Mouse (Mus musculus) MEL (cell line): ENCODE data around the gene Bcar1. TPM values are rescaled to one million over a fixed set of nuclear protein-coding genes. Genes with fewer than 3 reads are reported as not detected.
A peak's percentile ranks its signal among the peaks of the same experiment; 100 is the strongest.

Experiments
- DNase-seq: peaks from one replicate; pipeline ENCODE4 v3.0.0; 2011; ENCODE audit warnings: low read depth, low spot score
- H3K27ac ChIP-seq: 2 replicates; pipeline ENCODE4 v1.5.1; 2012; ENCODE audit warnings: low read depth, mild to moderate bottlenecking, control low read depth, low read length, moderate library complexity; ENCODE audit not compliant: control insufficient read depth
- H3K27me3 ChIP-seq, 2 experiments: fragments of 150-350 bp in 1 of 2; sonication (generic) in 1 of 2; 2 replicates each; pipeline ENCODE4 v1.6.1; 2012; ENCODE audit warnings: low read length in 2 of 2, mild to moderate bottlenecking in 2 of 2, improper control_type of control experiment in 1 of 2, moderate library complexity in 1 of 2; ENCODE audit not compliant: insufficient read depth in 2 of 2, control insufficient read depth in 1 of 2
- H3K36me3 ChIP-seq, 2 experiments: 2 replicates each; pipeline ENCODE4 v1.6.1; 2012 to 2014; ENCODE audit warnings: low read length in 2 of 2, improper control_type of control experiment in 1 of 2, inconsistent platforms in 1 of 2, mild to moderate bottlenecking in 1 of 2; ENCODE audit not compliant: insufficient read depth in 2 of 2, control insufficient read depth in 1 of 2
- H3K4me1 ChIP-seq, 2 experiments: fragments of 150-350 bp in 1 of 2; sonication (generic) in 1 of 2; 2 replicates each; pipeline ENCODE4 v1.6.1; 2012; ENCODE audit warnings: low read length in 2 of 2, improper control_type of control experiment in 1 of 2, mild to moderate bottlenecking in 1 of 2; ENCODE audit not compliant: insufficient read depth in 2 of 2, control insufficient read depth in 1 of 2
- H3K4me3 ChIP-seq, 2 experiments: fragments of 150-350 bp in 1 of 2; sonication (generic) in 1 of 2; 2 replicates each; pipeline ENCODE4 v1.5.1; 2012; ENCODE audit warnings: low read depth in 2 of 2, low read length in 2 of 2, mild to moderate bottlenecking in 2 of 2, moderate library complexity in 2 of 2, control low read depth in 1 of 2, improper control_type of control experiment in 1 of 2; ENCODE audit not compliant: control insufficient read depth in 1 of 2, insufficient read depth in 1 of 2
- H3K79me2 ChIP-seq: 2 replicates; pipeline ENCODE4 v1.6.1; 2012; ENCODE audit warnings: mild to moderate bottlenecking, low read length, moderate library complexity; ENCODE audit not compliant: control insufficient read depth, poor library complexity, insufficient read depth
- H3K9ac ChIP-seq: 2 replicates; pipeline ENCODE4 v1.6.1; 2012; ENCODE audit warnings: low read depth, mild to moderate bottlenecking, control low read depth, low read length, moderate library complexity; ENCODE audit not compliant: control insufficient read depth, poor library complexity, severe bottlenecking
- H3K9me3 ChIP-seq: fragments of 150-350 bp; sonication (generic); replicated peaks from 2 replicates; pipeline ENCODE4 v1.6.1; 2012; ENCODE audit warnings: mild to moderate bottlenecking, low read length, improper control_type of control experiment, moderate library complexity; ENCODE audit not compliant: insufficient read depth
- CHD2 ChIP-seq: IDR thresholded peaks from 2 replicates; pipeline ENCODE4 v1.6.1; 2011; ENCODE audit warnings: low read length, improper control_type of control experiment
- E2F4 ChIP-seq: IDR thresholded peaks from 2 replicates; pipeline ENCODE4 v1.6.1; 2011; ENCODE audit warnings: low read depth, low read length, improper control_type of control experiment, borderline replicate concordance
- ELF1 ChIP-seq: IDR thresholded peaks from 2 replicates; pipeline ENCODE4 v1.6.1; 2014; ENCODE audit warnings: low read depth, mild to moderate bottlenecking, inconsistent platforms, low read length, improper control_type of control experiment, moderate library complexity
- ETS1 ChIP-seq: IDR thresholded peaks from 2 replicates; pipeline ENCODE4 v1.6.1; 2012; ENCODE audit warnings: low read depth, mild to moderate bottlenecking, inconsistent platforms, low read length, improper control_type of control experiment, moderate library complexity
- GABPA ChIP-seq: IDR thresholded peaks from 2 replicates; pipeline ENCODE4 v1.6.1; 2012; ENCODE audit warnings: low read depth, mild to moderate bottlenecking, inconsistent platforms, low read length, improper control_type of control experiment, moderate library complexity
- GATA1 ChIP-seq: IDR thresholded peaks from 2 replicates; pipeline ENCODE4 v1.6.1; 2011; ENCODE audit warnings: low read depth, low read length, improper control_type of control experiment
- HCFC1 ChIP-seq: IDR thresholded peaks from 2 replicates; pipeline ENCODE4 v1.6.1; 2012; ENCODE audit warnings: low read depth, mild to moderate bottlenecking, inconsistent platforms, low read length, improper control_type of control experiment, moderate library complexity
- MAFK ChIP-seq: IDR thresholded peaks from 2 replicates; pipeline ENCODE4 v1.6.1; 2011; ENCODE audit warnings: low read depth, mild to moderate bottlenecking, low read length, improper control_type of control experiment, borderline replicate concordance
- MAX ChIP-seq: IDR thresholded peaks from 2 replicates; pipeline ENCODE4 v1.6.1; 2011; ENCODE audit warnings: low read length, improper control_type of control experiment
- MXI1 ChIP-seq: IDR thresholded peaks from 2 replicates; pipeline ENCODE4 v1.6.1; 2011; ENCODE audit warnings: mild to moderate bottlenecking, low read depth, low read length, improper control_type of control experiment
- NRF1 ChIP-seq: IDR thresholded peaks from 2 replicates; pipeline ENCODE4 v1.6.1; 2014; ENCODE audit warnings: low read depth, mild to moderate bottlenecking, inconsistent platforms, low read length, improper control_type of control experiment, moderate library complexity; ENCODE audit not compliant: poor library complexity, insufficient read depth, severe bottlenecking
- POLR2AphosphoS2 ChIP-seq: IDR thresholded peaks from 2 replicates; pipeline ENCODE4 v1.6.1; 2011; ENCODE audit warnings: low read length, improper control_type of control experiment
- POLR2AphosphoS5 ChIP-seq: IDR thresholded peaks from 2 replicates; pipeline ENCODE4 v1.6.1; 2012; ENCODE audit warnings: low read depth, borderline replicate concordance, mild to moderate bottlenecking, inconsistent platforms, low read length, moderate library complexity, mixed read lengths
- RCOR1 ChIP-seq: IDR thresholded peaks from 2 replicates; pipeline ENCODE4 v1.6.1; 2012; ENCODE audit warnings: low read depth, mild to moderate bottlenecking, inconsistent platforms, low read length, improper control_type of control experiment
- SIN3A ChIP-seq: IDR thresholded peaks from 2 replicates; pipeline ENCODE4 v1.6.1; 2012; ENCODE audit warnings: low read length, improper control_type of control experiment, inconsistent platforms
- SMC3 ChIP-seq: IDR thresholded peaks from 2 replicates; pipeline ENCODE4 v1.6.1; 2011; ENCODE audit warnings: low read depth, low read length, improper control_type of control experiment
- UBTF ChIP-seq: IDR thresholded peaks from 2 replicates; pipeline ENCODE4 v1.6.1; 2012; ENCODE audit warnings: low read depth, mild to moderate bottlenecking, inconsistent platforms, low read length, improper control_type of control experiment, moderate library complexity, borderline replicate concordance; ENCODE audit not compliant: insufficient read depth
- USF1 ChIP-seq: IDR thresholded peaks from 2 replicates; pipeline ENCODE4 v1.6.1; 2014; ENCODE audit warnings: low read depth, mild to moderate bottlenecking, inconsistent platforms, low read length, improper control_type of control experiment, moderate library complexity
- USF2 ChIP-seq, 2 experiments: IDR thresholded peaks; 2 replicates each; pipeline ENCODE4 v1.6.1; 2011 to 2012; ENCODE audit warnings: improper control_type of control experiment in 2 of 2, low read length in 2 of 2, borderline replicate concordance in 1 of 2, inconsistent platforms in 1 of 2, low read depth in 1 of 2, mild to moderate bottlenecking in 1 of 2; ENCODE audit not compliant: insufficient read depth in 1 of 2
- polyA plus RNA-seq, 2 experiments: library from polyadenylated mRNA; stranded (reverse) in 1 of 2; unstranded in 1 of 2; fragments of >175 nt in 1 of 2; fragments of >200 nt in 1 of 2; gene quantifications; 2 replicates each; pipeline versions ENCODE4 v1.2.1 to v1.2.4; 2012; ENCODE audit warnings: low replicate concordance in 2 of 2, low read depth in 1 of 2; ENCODE audit not compliant: insufficient read length in 2 of 2, insufficient read depth in 1 of 2, missing spikeins in 1 of 2
- total RNA-seq: library from RNA; depleted of rRNA; stranded (reverse); fragments of 300-350 nt; gene quantifications from 2 replicates; pipeline ENCODE4 v1.2.3, GENCODE M21; 2012

The Bcar1 gene
- total and polyA plus RNA-seq, 3 experiments: 6.5 to 17.4 TPM; not detected in 1

GRCm38 (mm10) chr8:111742261-111743037, 1.2 kb downstream of the Bcar1 start:
- H3K79me2 ChIP-seq: peaks cover 15% of the 10 kb centered on the region
- TF ChIP-seq SIN3A (no peak), MAFK (0 out of 2 replicates have a peak, but pooled peaks have one; percentile 16)
- TF ChIP-seq, all 39 proteins: peak for 1
- Histone ChIP-seq H3K4me1 (peaks cover 11 to 24% of the 10 kb centered on the region in 2 experiments), H3K36me3 (peaks cover 0 to 17% of the 10 kb centered on the region in 2 experiments; a peak in 2 of 4 replicates), H3K9me3 (no peaks in the 10 kb centered on the region), H3K9ac (peak overlapping the region; percentile 88), H3K4me3 (peak overlapping the region; percentile 75 to 93), H3K27ac (no peak overlapping the region), H3K27me3 (no peaks in the 10 kb centered on the region)
- no peak for DNase-seq

- no peaks in the 10 kb centered on the region for H3K9me3 ChIP-seq
- H3K4me3 ChIP-seq: no peak overlapping the region
- no peak overlapping the region for H3K27ac ChIP-seq
- TF ChIP-seq USF2 (IDR thresholded peaks at IDR 0.05; ENCODE audit: borderline replicate concordance in 1 of 2, insufficient read depth in 1 of 2, low read depth in 1 of 2, low read length in 2 of 2) (no peak), USF1 (no peak), HCFC1 (no peak), ELF1 (no peak), MAX (no peak), MXI1 (no peak), GABPA (no peak), UBTF (no peak), POLR2AphosphoS2 (no peak), NRF1 (no peak)
- H3K4me1 ChIP-seq: peaks cover 5 to 24% of the 10 kb centered on the region in 2 experiments; a peak in 3 of 4 replicates
- DNase-seq: no peak
- no peaks in the 10 kb centered on the region for H3K27me3 ChIP-seq
- H3K9ac ChIP-seq: no peak overlapping the region
- H3K79me2 ChIP-seq: peaks cover 15% of the 10 kb centered on the region
- H3K36me3 ChIP-seq: peaks cover 0 to 14% of the 10 kb centered on the region in 2 experiments; a peak in 2 of 4 replicates
Measured at GRCm38 (mm10) chr8:111741556-111741955, 2.1 kb downstream of the Bcar1 start.

DNA sequence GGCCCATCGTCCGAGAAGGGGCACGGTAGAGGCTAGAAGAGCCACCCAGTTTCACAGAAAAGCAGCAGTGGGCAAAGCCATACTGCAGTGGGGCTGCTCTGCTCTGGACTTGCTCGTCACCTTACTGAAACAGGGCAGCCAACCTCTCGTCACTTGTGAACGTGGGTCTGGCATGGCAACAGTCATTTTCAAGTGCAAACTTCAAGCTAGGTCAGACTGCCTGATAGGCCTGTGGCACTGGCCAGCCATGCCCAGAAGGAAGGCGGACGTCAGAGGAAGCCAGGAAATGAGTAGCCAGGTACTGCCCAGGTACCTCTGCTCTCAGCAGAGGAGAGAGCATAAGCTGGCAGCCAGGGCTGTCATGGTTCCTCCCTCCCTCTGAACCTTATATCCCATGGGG, 2.6 kb downstream of the Bcar1 start:
- DNase-seq: no peak
- Histone ChIP-seq H3K4me1 (peaks cover 2 to 21% of the 10 kb centered on the region in 2 experiments; a peak in 3 of 4 replicates), H3K4me3 (no peak overlapping the region), H3K79me2 (peaks cover 15% of the 10 kb centered on the region), H3K27ac (no peak overlapping the region), H3K9me3 (no peaks in the 10 kb centered on the region), H3K27me3 (no peaks in the 10 kb centered on the region), H3K9ac (no peak overlapping the region), H3K36me3 (peaks cover 0 to 14% of the 10 kb centered on the region in 2 experiments; a peak in 2 of 4 replicates)
- no peak for TF ChIP-seq SMC3
- no peak for TF ChIP-seq E2F4
- TF ChIP-seq RCOR1: no peak
- TF ChIP-seq GATA1: no peak
- TF ChIP-seq USF1: no peak
- no peak for TF ChIP-seq ETS1
- TF ChIP-seq MAFK: no peak
- no peak for TF ChIP-seq POLR2AphosphoS5
- TF ChIP-seq CHD2: no peak
